Mouse (Mus musculus) spleen, postnatal 36 days (tissue): ENCODE data around the gene Med12.

Experiments
- DNase-seq, 2 experiments: peaks; one replicate each; pipeline ENCODE4 v3.0.0; 2022; ENCODE audit warnings: low spot score in 2 of 2, mixed read lengths in 1 of 2

Med12 gene

GRCm38 (mm10) chrX:101273875-101274738 lies at the start of gene Med12:
Gene Med12, plus strand, starts transcription at chrX:101274030.
- DNase-seq, result peak; percentile 93 to 94

GRCm38 (mm10) chrX:101245011-101245410 lies 28.8 kb upstream of the Med12 start:
- DNase-seq, result no peak

- DNase-seq, result peak; percentile 90 to 93
These were observed 19.7 kb upstream of the Med12 start, which contains the start of gene Foxo4 for GRCm38 (mm10) chrX:101253952-101254729. Gene Foxo4, plus strand, starts transcription at chrX:101254528.

DNA sequence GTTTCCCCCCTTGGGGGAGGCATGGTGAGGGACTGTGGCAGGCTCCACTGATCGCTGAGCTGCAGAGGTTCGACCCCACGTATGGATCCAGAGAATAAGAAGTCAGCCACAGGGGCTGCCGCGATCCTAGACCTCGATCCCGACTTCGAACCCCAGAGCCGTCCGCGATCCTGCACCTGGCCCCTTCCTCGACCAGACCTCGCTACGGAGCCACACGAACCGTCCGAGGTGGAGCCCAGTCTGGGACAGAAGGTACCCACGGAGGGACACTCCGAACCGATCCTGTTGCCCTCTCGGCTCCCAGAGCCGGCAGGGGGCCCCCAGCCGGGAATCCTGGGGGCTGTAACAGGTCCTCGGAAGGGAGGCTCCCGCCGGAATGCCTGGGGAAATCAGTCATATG lies 19.1 kb upstream of the Med12 start:
- no peak for DNase-seq

DNA sequence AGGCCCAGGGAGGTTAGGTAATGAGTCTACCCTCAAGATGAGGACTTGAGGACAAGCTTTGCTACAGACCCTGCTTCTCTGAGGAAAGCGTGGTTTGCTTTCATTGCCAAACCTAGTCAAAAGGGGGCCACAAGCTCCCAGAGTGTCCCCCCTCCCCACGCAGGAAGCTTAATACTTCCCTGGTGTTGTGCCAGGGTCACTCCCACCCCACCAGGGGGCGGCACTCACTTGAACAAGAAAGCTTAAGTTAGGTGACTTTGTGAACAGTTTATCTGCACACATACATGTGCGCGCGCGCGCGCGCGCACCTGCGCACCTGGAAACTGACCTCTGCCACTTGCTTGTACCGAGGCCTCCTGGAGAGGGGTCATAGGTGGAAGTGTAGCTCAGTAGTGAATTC lies 17.2 kb upstream of the Med12 start:
- DNase-seq, result peak; percentile 41 to 52

DNA sequence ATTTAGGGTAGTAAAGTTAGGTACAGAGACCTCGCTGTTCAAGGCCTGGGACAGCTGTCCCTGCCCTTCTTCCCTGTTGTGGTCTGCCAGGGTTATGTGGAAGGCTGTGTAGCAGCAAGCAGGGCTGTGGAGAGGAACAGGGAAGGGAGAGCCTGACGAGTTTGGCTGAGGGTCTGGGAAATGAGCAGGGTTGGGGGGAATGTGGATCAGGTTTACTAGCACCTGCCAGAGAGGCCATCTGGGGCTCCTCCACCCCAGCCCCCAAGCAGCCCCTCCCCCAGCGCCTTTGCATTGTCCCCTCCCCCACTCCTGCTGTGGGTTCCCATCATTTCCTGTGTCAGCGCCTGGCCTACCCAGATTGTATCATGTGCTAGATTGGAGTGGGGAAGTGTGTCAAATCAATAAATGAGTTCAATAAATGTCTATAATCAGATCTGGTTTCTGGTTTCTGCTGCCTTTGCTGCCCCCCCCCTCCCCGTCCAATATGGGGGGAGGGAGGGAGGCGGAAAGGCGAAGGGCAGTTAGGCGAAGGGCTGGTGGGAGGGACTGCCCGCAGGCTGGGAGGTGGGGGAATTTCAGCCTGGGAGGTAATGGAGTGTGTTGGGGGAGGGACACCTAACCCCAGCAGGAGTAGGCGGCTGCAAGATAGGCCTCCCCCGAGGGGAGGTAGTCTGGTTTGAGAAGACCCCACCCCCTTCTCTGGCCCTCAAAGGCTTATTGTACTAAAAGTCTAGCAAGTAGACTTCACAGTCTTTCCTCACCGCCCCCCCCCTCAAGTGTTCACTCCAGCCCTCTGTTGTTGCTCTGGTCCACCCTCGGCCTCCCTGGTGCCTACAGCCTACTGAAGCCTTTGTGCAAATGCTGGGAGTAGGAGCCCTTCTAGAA lies 13.1 kb upstream of the Med12 start:
- no peak for DNase-seq

GRCm38 (mm10) chrX:101263892-101264291 lies 9.9 kb upstream of the Med12 start, which contains the start of gene Gm614:
Gene Gm614, minus strand, starts transcription at chrX:101263992.
- no peak for DNase-seq

GRCm38 (mm10) chrX:101266631-101267030 lies 7.2 kb upstream of the Med12 start:
- no peak for DNase-seq

- peak; percentile 83 to 87 for DNase-seq
These were observed 5.6 kb upstream of the Med12 start, which contains the start of gene Il2rg for GRCm38 (mm10) chrX:101268025-101268754. Gene Il2rg, minus strand, starts transcription at chrX:101268255.

GRCm38 (mm10) chrX:101268755-101269124 lies 5.1 kb upstream of the Med12 start, which contains the start of gene Gm20489:
Gene Gm20489, minus strand, starts transcription at chrX:101269023.
- no peak for DNase-seq

DNA sequence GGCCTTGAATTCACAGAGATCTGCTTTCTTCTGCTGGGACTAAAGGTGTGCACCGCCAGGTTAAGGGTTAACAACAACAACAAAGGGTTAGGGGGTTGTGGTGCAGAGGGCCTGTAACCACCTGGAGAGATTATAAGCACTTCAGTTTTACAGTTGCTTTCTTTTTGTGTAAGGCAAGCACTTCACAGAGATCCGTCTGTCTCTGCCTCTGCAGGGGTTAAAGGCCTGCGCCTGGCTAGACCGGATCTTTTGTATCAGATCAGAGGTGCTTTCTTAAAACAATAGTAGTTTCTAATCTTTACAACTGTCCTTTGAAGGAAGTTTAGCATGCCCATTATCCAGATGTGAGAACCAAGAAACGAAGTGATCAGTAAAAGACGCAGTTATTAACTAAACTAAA lies 420 bp upstream of the Med12 start:
- no peak for DNase-seq

GRCm38 (mm10) chrX:101282813-101283212 lies 9.0 kb downstream of the Med12 start:
- DNase-seq, result no peak

GRCm38 (mm10) chrX:101285534-101285933 lies 11.7 kb downstream of the Med12 start:
- peak; percentile 45 to 50 for DNase-seq

DNA sequence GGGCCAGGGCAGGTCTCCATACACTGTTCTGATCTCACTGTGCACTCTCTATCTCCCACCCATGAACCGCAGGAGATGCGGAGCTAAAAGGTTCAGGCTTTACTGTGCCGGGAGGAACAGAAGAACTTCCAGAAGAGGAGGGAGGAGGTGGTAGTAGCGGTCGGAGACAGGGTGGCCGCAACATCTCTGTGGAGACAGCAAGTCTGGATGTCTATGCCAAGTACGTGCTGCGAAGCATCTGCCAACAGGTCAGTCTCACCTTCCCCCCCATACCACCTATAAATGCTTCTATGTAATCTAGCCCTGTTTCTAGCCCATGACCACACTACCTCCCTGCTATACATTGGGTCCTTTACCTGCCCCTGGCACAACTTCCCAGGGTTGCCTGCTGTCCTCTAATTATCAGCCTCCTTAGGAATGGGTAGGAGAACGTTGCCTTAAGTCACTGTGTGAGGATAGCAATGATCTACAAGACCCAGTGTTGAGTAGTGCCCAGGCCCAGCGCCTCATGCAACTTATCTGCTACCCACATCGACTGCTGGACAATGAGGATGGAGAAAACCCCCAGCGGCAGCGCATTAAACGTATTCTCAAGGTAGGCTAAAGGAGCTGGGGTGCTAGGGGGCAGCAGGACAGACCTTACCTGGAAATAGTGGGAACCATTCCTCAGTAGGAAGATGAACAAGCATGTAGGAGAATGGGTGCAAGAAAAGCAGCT lies 12.3 kb downstream of the Med12 start:
- no peak for DNase-seq

- peak; percentile 42 to 66 for DNase-seq
These were observed 13.7 kb downstream of the Med12 start for GRCm38 (mm10) chrX:101287543-101287942.

GRCm38 (mm10) chrX:101288432-101288831 lies 14.6 kb downstream of the Med12 start:
- DNase-seq, result peak in 1 of 2 experiments; percentile 6

DNA sequence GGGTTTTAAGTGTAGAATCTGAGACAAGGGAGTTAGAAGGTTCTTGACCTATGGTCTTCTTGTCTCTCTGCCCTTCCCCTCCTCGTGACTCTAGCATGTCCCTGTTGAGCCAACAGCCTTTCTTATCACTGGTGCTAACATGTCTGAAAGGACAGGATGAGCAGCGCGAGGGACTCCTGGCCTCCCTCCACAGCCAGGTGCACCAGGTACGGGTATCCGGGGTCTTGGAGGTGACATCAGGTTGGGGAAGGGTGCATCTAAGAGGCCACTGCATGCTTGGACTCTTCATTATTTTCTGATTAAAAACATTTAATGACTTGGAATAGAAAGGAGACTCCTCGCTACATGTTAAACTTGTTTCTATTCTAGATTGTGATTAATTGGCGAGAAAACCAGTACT lies 15.2 kb downstream of the Med12 start:
- DNase-seq, result no peak

DNA sequence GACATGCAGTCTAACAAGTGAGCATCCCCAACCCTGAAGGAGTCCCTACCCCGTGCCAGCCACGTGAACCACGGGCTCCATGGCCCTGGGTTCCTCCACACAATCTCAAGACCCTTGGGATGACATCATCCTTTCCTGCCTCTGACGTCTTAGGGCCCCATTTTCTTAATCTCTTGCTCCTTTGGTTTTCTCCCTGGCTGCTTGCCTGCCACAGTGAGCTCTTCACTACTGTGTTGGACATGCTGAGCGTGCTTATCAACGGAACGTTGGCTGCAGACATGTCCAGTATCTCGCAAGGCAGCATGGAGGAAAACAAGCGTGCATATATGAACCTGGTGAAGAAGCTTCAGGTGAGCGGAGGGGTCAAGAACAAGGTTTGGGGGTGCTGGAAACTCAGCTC lies 16.3 kb downstream of the Med12 start:
- DNase-seq, result peak; percentile 13 to 42

GRCm38 (mm10) chrX:101299055-101299454 lies 25.2 kb downstream of the Med12 start, which contains the start of gene Nlgn3:
Gene Nlgn3, plus strand, starts transcription at chrX:101299168.
- no peak for DNase-seq
